Mouse (Mus musculus) liver, embryonic 15.5 days (tissue): ENCODE data around the gene Iqschfp. TPM values are rescaled to one million over a fixed set of nuclear protein-coding genes. Genes with fewer than 3 reads are reported as not detected.

Experiments
- ATAC-seq: fragments of 200-750 bp; cut with Nextera tagmentation; 2 replicates; pipeline ENCODE4 v1.8.0; 2017; ENCODE audit warnings: moderate number of reproducible peaks, mild to moderate bottlenecking, moderate library complexity; ENCODE audit not compliant: insufficient read depth
- H3K27ac ChIP-seq: fragments of 300-500 bp; sonication (generic); replicated peaks from 2 replicates; pipeline ENCODE4 v1.5.1; 2015; ENCODE audit warnings: mild to moderate bottlenecking, inconsistent platforms
- H3K27me3 ChIP-seq: fragments of 300-500 bp; sonication (generic); 2 replicates; pipeline ENCODE4 v1.6.1; 2015; ENCODE audit warnings: mild to moderate bottlenecking, inconsistent platforms
- H3K36me3 ChIP-seq: fragments of 300-500 bp; sonication (generic); replicated peaks from 2 replicates; pipeline ENCODE4 v1.6.1; 2015; ENCODE audit warnings: moderate library complexity, mild to moderate bottlenecking, inconsistent platforms
- H3K4me1 ChIP-seq: fragments of 300-500 bp; sonication (generic); replicated peaks from 2 replicates; pipeline ENCODE4 v1.6.1; 2015; ENCODE audit warnings: inconsistent platforms
- H3K4me2 ChIP-seq: fragments of 300-500 bp; sonication (generic); 2 replicates; pipeline ENCODE4 v1.6.1; 2015; ENCODE audit warnings: moderate library complexity, mild to moderate bottlenecking, inconsistent platforms
- H3K4me3 ChIP-seq: fragments of 300-500 bp; sonication (generic); replicated peaks from 2 replicates; pipeline ENCODE4 v1.5.1; 2015; ENCODE audit warnings: mild to moderate bottlenecking, inconsistent platforms
- H3K9ac ChIP-seq: fragments of 300-500 bp; sonication (generic); 2 replicates; pipeline ENCODE4 v1.6.1; 2015; ENCODE audit warnings: moderate library complexity, mild to moderate bottlenecking, inconsistent platforms
- H3K9me3 ChIP-seq: fragments of 300-500 bp; sonication (generic); replicated peaks from 2 replicates; pipeline ENCODE4 v1.6.1; 2016; ENCODE audit warnings: inconsistent platforms
- WGBS: fragments of 180-500 bp; shearing (Covaris S2); methylation state at CpG from one replicate; pipeline ENCODE4 v1.1.7; 2015; ENCODE audit warnings: mixed read lengths; ENCODE audit not compliant: insufficient replicate concordance; 5-methylcytosine and 5-hydroxymethylcytosine counted together
- polyA plus RNA-seq: library from polyadenylated mRNA; unstranded; fragments of >200 nt; fragmentation: Nextera tagmentation; extraction: Ambion mirVana; gene quantifications from 2 replicates; pipeline ENCODE4 v1.2.1, GENCODE M21; 2015

The Iqschfp gene
- polyA plus RNA-seq, 1 experiment from 2014 or later: not detected

- Histone ChIP-seq H3K36me3 (no peaks in the 10 kb centered on the region), H3K27ac (no peak overlapping the region), H3K9ac (no peak overlapping the region), H3K4me1 (no peaks in the 10 kb centered on the region), H3K4me3 (no peak overlapping the region), H3K4me2 (no peak overlapping the region), H3K9me3 (no peaks in the 10 kb centered on the region), H3K27me3 (no peaks in the 10 kb centered on the region)
- WGBS: 60% methylated on average over 4 of the region's 4 CpGs
- ATAC-seq: no peak
Measured at GRCm38 (mm10) chr3:68484561-68484960, 592.5 kb downstream of the Iqschfp start.

DNA sequence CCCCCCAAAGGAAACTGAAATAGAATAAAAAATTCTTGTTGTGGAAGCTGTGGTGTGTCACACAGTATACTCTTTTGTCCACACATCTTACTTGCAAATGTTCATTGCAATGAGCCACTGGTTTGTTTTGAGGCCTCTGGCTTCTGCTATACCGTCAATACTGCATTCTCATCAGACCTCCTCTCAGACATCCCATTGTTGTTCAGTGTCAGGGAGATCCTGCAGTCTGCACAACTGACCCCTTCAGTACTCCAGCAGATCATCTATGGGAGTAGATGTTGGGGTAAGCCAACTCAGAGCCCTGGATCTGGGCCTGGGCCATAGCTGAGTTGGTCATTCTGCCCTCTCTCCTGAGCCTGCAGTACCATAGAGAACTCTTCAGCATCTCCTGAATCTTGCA lies 595.6 kb downstream of the Iqschfp start:
- Histone ChIP-seq H3K4me1 (no peaks in the 10 kb centered on the region), H3K27me3 (peaks cover 11% of the 10 kb centered on the region), H3K27ac (no peak overlapping the region), H3K36me3 (no peaks in the 10 kb centered on the region), H3K9ac (no peak overlapping the region), H3K9me3 (no peaks in the 10 kb centered on the region), H3K4me2 (no peak overlapping the region), H3K4me3 (no peak overlapping the region)
- WGBS: 74% methylated on average over 1 of the region's 1 CpGs
- ATAC-seq: no peak

- no peaks in the 10 kb centered on the region for H3K9me3 ChIP-seq
- 62% methylated on average over 5 of the region's 5 CpGs for WGBS
- peaks cover 4% of the 10 kb centered on the region for H3K4me1 ChIP-seq
- H3K36me3 ChIP-seq: no peaks in the 10 kb centered on the region
- no peak overlapping the region for H3K4me3 ChIP-seq
- H3K27ac ChIP-seq: no peak overlapping the region
- no peak overlapping the region for H3K9ac ChIP-seq
- H3K4me2 ChIP-seq: no peak overlapping the region
- peaks cover 18% of the 10 kb centered on the region for H3K27me3 ChIP-seq
- no peak for ATAC-seq
Measured at GRCm38 (mm10) chr3:68488316-68488715, 596.3 kb downstream of the Iqschfp start.

GRCm38 (mm10) chr3:68491516-68491915 lies 599.5 kb downstream of the Iqschfp start:
- no peak for ATAC-seq
- Histone ChIP-seq H3K36me3 (no peaks in the 10 kb centered on the region), H3K9me3 (no peaks in the 10 kb centered on the region), H3K4me1 (peaks cover 34% of the 10 kb centered on the region), H3K4me2 (no peak overlapping the region), H3K4me3 (no peak overlapping the region), H3K27ac (no peak overlapping the region), H3K9ac (no peak overlapping the region), H3K27me3 (peaks cover 50% of the 10 kb centered on the region)
- 64% methylated on average over 6 of the region's 6 CpGs for WGBS

- H3K9me3 ChIP-seq: no peaks in the 10 kb centered on the region
- peaks cover 34% of the 10 kb centered on the region for H3K4me1 ChIP-seq
- H3K4me2 ChIP-seq: no peak overlapping the region
- WGBS: 78% methylated on average over 1 of the region's 1 CpGs
- no peak for ATAC-seq
- H3K36me3 ChIP-seq: no peaks in the 10 kb centered on the region
- H3K27ac ChIP-seq: no peak overlapping the region
- peaks cover 54% of the 10 kb centered on the region for H3K27me3 ChIP-seq
- no peak overlapping the region for H3K4me3 ChIP-seq
- no peak overlapping the region for H3K9ac ChIP-seq
Measured at GRCm38 (mm10) chr3:68492066-68492465, 600.0 kb downstream of the Iqschfp start.

GRCm38 (mm10) chr3:68492513-68492912 lies 600.5 kb downstream of the Iqschfp start:
- no peaks in the 10 kb centered on the region for H3K9me3 ChIP-seq
- no peak overlapping the region for H3K4me3 ChIP-seq
- peaks cover 59% of the 10 kb centered on the region for H3K27me3 ChIP-seq
- H3K9ac ChIP-seq: no peak overlapping the region
- H3K36me3 ChIP-seq: no peaks in the 10 kb centered on the region
- 41% methylated on average over 3 of the region's 3 CpGs for WGBS
- H3K27ac ChIP-seq: no peak overlapping the region
- H3K4me1 ChIP-seq: peaks cover 34% of the 10 kb centered on the region
- no peak for ATAC-seq
- H3K4me2 ChIP-seq: no peak overlapping the region

- Histone ChIP-seq H3K4me3 (peak overlapping the region; percentile 65), H3K4me1 (peaks cover 34% of the 10 kb centered on the region), H3K27me3 (peaks cover 62% of the 10 kb centered on the region), H3K36me3 (no peaks in the 10 kb centered on the region), H3K27ac (0 out of 2 replicates have a peak overlapping the region, but pooled peaks have one; percentile 33), H3K4me2 (peak overlapping the region; percentile 91), H3K9ac (peak overlapping the region; percentile 40), H3K9me3 (no peaks in the 10 kb centered on the region)
- 3% methylated on average over 12 of the region's 12 CpGs for WGBS
- ATAC-seq: peak; percentile 40
Measured at GRCm38 (mm10) chr3:68493170-68493585, 601.1 kb downstream of the Iqschfp start.

GRCm38 (mm10) chr3:68493586-68494295 lies 601.7 kb downstream of the Iqschfp start:
- 0 out of 2 replicates have a peak overlapping the region, but pooled peaks have one; percentile 33 for H3K27ac ChIP-seq
- H3K27me3 ChIP-seq: peaks cover 65% of the 10 kb centered on the region
- WGBS: under 1% methylated on average over 69 of the region's 70 CpGs
- peak overlapping the region; percentile 91 for H3K4me2 ChIP-seq
- no peaks in the 10 kb centered on the region for H3K36me3 ChIP-seq
- peaks cover 34% of the 10 kb centered on the region for H3K4me1 ChIP-seq
- ATAC-seq: peak; percentile 65
- peak overlapping the region; percentile 40 for H3K9ac ChIP-seq
- H3K9me3 ChIP-seq: no peaks in the 10 kb centered on the region
- H3K4me3 ChIP-seq: peak overlapping the region; percentile 65

DNA sequence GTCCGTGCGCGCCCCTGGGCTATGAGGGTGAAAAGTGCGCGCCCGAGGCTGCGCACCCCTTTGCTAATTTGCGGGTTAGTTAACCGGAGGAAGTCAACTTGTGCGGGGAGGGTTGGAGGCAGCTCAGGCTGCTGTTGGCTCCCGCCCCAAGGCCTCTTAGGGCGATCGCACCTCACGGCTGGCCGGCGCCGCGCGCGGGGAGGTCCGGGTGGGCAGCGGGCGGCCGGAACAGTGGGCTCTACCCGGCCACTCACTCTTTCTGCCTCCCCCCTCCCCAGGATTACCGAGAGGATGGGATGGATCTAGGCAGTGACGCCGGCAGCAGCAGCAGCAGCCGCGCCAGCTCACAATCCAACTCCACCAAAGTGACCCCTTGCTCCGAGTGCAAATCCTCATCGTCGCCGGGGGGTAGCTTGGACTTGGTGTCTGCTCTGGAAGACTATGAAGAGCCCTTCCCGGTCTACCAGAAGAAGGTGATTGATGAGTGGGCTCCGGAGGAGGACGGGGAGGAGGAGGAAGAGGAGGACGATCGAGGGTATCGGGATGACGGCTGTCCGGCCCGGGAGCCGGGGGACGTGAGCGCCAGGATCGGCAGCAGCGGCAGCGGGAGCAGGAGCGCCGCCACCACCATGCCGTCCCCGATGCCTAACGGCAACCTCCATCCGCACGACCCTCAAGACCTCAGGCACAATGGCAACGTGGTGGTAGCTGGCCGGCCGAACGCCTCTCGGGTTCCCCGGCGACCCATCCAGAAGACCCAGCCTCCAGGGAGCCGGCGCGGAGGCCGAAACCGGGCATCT lies 602.5 kb downstream of the Iqschfp start:
- Histone ChIP-seq H3K27me3 (peaks cover 65% of the 10 kb centered on the region), H3K27ac (no peak overlapping the region), H3K36me3 (no peaks in the 10 kb centered on the region), H3K4me2 (peak overlapping the region; percentile 91), H3K4me1 (peaks cover 40% of the 10 kb centered on the region), H3K9me3 (no peaks in the 10 kb centered on the region), H3K9ac (peak overlapping the region; percentile 40; the same call in 1 of the 2 replicates), H3K4me3 (peak overlapping the region; percentile 65)
- ATAC-seq: no peak
- under 1% methylated on average over 68 of the region's 68 CpGs for WGBS

DNA sequence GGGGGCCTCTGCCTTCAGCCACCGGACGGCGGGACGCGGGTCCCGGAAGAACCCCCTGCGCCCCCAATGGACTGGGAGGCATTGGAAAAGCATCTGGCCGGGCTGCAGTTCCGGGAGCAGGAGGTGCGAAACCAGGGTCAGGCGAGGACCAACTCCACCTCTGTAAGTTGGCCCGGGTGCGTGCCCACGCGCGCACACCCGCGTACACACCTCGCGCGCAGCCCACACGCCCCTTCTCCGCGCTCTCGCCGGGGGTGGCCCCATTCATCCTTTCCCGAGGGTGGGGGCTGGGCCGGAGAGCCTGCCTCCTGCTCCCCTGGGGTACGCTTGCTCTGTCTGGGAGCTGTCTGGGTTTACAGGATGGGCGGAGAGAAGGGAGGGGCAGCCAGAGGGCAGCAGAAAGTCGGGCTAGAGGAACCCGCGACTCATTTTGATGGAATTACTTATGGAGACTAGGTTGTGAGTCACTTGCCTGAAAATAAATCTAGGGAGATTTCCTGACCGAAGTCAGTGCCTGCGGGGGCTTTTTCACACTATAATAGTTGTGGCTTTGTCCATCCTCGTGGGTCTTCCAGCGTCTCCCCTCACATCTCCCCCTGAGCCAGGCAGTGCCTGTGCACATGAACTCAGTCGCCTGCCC lies 603.2 kb downstream of the Iqschfp start:
- Histone ChIP-seq H3K4me2 (peak overlapping the region; percentile 91), H3K9ac (peak overlapping the region; percentile 18; the same call in 1 of the 2 replicates), H3K27ac (no peak overlapping the region), H3K27me3 (peaks cover 65% of the 10 kb centered on the region), H3K9me3 (no peaks in the 10 kb centered on the region), H3K4me3 (peak overlapping the region; percentile 65), H3K4me1 (peaks cover 46% of the 10 kb centered on the region), H3K36me3 (no peaks in the 10 kb centered on the region)
- ATAC-seq: no peak
- under 1% methylated on average over 37 of the region's 38 CpGs for WGBS

DNA sequence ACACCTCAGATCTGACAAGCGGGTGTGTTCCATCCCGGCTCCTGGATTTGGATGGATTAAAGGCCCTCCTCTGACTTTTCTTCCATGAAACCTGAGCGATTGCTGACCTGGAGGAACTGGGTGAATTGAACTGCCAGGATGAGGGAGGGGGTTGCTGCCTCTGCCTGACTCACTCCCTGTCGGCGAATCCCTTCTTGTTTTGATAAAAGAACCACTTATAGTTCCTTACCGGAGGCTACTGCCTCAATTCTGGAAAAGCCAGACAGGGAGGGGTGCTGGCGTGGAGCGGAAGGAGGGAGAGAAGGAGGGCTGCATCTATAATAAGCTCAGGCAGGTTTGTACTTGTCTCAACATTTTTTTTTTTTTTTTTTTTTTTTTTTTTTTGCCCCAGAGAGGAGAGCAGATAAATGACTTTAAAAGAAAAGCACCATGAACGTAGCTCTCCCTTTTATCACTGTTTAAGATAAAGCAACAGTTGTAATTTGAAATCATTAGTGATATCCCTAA lies 603.8 kb downstream of the Iqschfp start:
- H3K4me3 ChIP-seq: peak overlapping the region; percentile 65
- no peak for ATAC-seq
- H3K27ac ChIP-seq: no peak overlapping the region
- H3K36me3 ChIP-seq: no peaks in the 10 kb centered on the region
- H3K4me1 ChIP-seq: peaks cover 51% of the 10 kb centered on the region
- H3K4me2 ChIP-seq: peak overlapping the region; percentile 91
- WGBS: 9% methylated on average over 9 of the region's 9 CpGs
- no peak overlapping the region for H3K9ac ChIP-seq
- H3K9me3 ChIP-seq: no peaks in the 10 kb centered on the region
- peaks cover 65% of the 10 kb centered on the region for H3K27me3 ChIP-seq
